Mouse (Mus musculus) forebrain, embryonic 10.5 days (tissue): ENCODE measurements around the gene Col1a1. TPM values are rescaled to one million over a fixed set of nuclear protein-coding genes. Genes with fewer than 3 reads are reported as not detected.

ENCODE experiments used
- polyA plus RNA-seq: library from polyadenylated mRNA; unstranded; fragments of >200 nt; fragmentation: Nextera tagmentation; extraction: Ambion mirVana; gene quantifications from 2 replicates; pipeline ENCODE4 v1.2.1, GENCODE M21; 2016

Gene Col1a1
- polyA plus RNA-seq, 1 experiment from 2014 or later = 65.3 TPM

Other genes with a start within 250 kb of the Col1a1 start
- gene Gm11541, start 231.7 kb upstream of the Col1a1 start, polyA plus RNA-seq = not detected in 2 replicates
- gene Cdc34b, start 194.4 kb upstream of the Col1a1 start, polyA plus RNA-seq = 0.20 and 0.26 TPM in 2 replicates
- gene Tmem92, start 153.5 kb upstream of the Col1a1 start, polyA plus RNA-seq = not detected in 2 replicates
- not detected in 2 replicates for gene Hils1, start 31.4 kb downstream of the Col1a1 start, polyA plus RNA-seq
- gene Sgca, start 40.1 kb downstream of the Col1a1 start, polyA plus RNA-seq = not detected in 2 replicates
- gene Ppp1r9b, start 54.8 kb downstream of the Col1a1 start, polyA plus RNA-seq = 8.7 and 10.7 TPM in 2 replicates
- 35.8 and 36.7 TPM in 2 replicates for gene Samd14, start 73.7 kb downstream of the Col1a1 start, polyA plus RNA-seq
- gene Pdk2, start 105.1 kb downstream of the Col1a1 start, polyA plus RNA-seq = 12.1 and 12.5 TPM in 2 replicates
- 5.5 and 6.5 TPM in 2 replicates for gene Itga3, start 140.6 kb downstream of the Col1a1 start, polyA plus RNA-seq
- gene Dlx3, start 183.9 kb downstream of the Col1a1 start, polyA plus RNA-seq = 3.5 and 3.6 TPM in 2 replicates
- gene Dlx4, start 210.0 kb downstream of the Col1a1 start, polyA plus RNA-seq = 0.21 and 0.26 TPM in 2 replicates